Mouse (Mus musculus) forebrain, embryonic 10.5 days (tissue): ENCODE measurements around the gene Cyp2s1. TPM values are rescaled to one million over a fixed set of nuclear protein-coding genes. Genes with fewer than 3 reads are reported as not detected.

Experiments used
- DNase-seq: peaks from one replicate; pipeline ENCODE4 v3.0.0-alpha.2; 2017; ENCODE audit warnings: low spot score; ENCODE audit errors: extremely low spot score
- H3K27ac ChIP-seq: fragments of 300-500 bp; sonication (generic); 2 replicates; pipeline ENCODE4 v1.5.1; 2016; ENCODE audit warnings: mild to moderate bottlenecking
- H3K27me3 ChIP-seq: fragments of 300-500 bp; sonication (generic); 2 replicates; pipeline ENCODE4 v1.6.1; 2016; ENCODE audit warnings: mild to moderate bottlenecking; ENCODE audit not compliant: poor library complexity, severe bottlenecking
- H3K36me3 ChIP-seq: fragments of 300-500 bp; sonication (generic); replicated peaks from 2 replicates; pipeline ENCODE4 v1.6.1; 2016; ENCODE audit warnings: mild to moderate bottlenecking, moderate library complexity
- H3K4me1 ChIP-seq: fragments of 300-500 bp; sonication (generic); 2 replicates; pipeline ENCODE4 v1.6.1; 2016
- H3K4me3 ChIP-seq: fragments of 300-500 bp; sonication (generic); 2 replicates; pipeline ENCODE4 v1.5.1; 2016; ENCODE audit warnings: mild to moderate bottlenecking, moderate library complexity
- H3K9me3 ChIP-seq: fragments of 300-500 bp; sonication (generic); 2 replicates; pipeline ENCODE4 v1.6.1; 2016; ENCODE audit warnings: mild to moderate bottlenecking, moderate library complexity
- WGBS: fragments of 180-500 bp; shearing (Covaris S2); methylation state at CpG from one replicate; pipeline ENCODE4 v1.1.7; 2016; 5-methylcytosine and 5-hydroxymethylcytosine counted together
- polyA plus RNA-seq: library from polyadenylated mRNA; unstranded; fragments of >200 nt; fragmentation: Nextera tagmentation; extraction: Ambion mirVana; gene quantifications from 2 replicates; pipeline ENCODE4 v1.2.1, GENCODE M21; 2016

Gene Cyp2s1
- polyA plus RNA-seq, 1 experiment from 2014 or later, result 0.17 TPM

DNA sequence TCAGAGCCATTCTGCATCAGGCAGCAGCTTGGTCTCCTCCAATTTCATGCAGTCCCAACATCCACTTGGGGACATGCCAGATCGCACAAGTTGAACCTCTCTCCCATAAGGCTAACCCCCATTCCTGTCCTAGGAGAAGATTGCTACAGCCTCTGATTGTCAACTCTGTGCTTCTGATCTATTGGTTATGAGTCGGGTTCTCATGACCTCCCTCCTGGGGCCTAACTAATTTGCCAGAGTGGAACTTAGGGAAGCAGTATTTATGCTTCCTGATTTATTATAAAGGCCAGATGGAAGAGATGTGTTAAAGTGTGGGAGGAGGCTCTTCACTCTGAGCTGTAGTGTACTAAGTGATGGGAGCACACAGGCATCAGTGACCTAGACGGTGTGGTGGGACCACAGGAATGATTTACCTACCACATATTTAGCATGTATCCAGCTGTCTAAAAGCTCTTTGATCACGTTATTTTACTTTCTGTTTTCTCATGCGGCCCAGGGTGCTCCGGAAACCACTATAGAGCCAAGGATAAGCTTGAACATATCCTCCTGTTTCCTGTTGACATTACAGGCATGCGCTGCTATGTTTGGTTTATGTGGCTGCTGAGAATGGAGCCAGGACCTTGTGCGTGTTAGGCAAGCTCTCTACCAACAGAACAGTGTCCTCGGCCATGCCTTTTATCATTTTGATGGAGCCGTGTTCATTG, 18.6 kb upstream of the Cyp2s1 start:
- no peaks in the 10 kb centered on the region for H3K36me3 ChIP-seq
- no peak for DNase-seq
- H3K4me3 ChIP-seq, result no peak overlapping the region
- no peak overlapping the region for H3K27ac ChIP-seq
- no peaks in the 10 kb centered on the region for H3K4me1 ChIP-seq
- WGBS, result 89% methylated on average over 10 of the region's 10 CpGs
- H3K27me3 ChIP-seq, result no peaks in the 10 kb centered on the region
- no peaks in the 10 kb centered on the region for H3K9me3 ChIP-seq

GRCm38 (mm10) chr7:25831557-25832530, 15.1 kb upstream of the Cyp2s1 start:
- Histone ChIP-seq H3K27ac (no peak overlapping the region), H3K27me3 (no peaks in the 10 kb centered on the region), H3K4me3 (no peak overlapping the region), H3K4me1 (no peaks in the 10 kb centered on the region), H3K9me3 (no peaks in the 10 kb centered on the region), H3K36me3 (no peaks in the 10 kb centered on the region)
- no peak for DNase-seq
- WGBS, result 78% methylated on average over 10 of the region's 10 CpGs

DNA sequence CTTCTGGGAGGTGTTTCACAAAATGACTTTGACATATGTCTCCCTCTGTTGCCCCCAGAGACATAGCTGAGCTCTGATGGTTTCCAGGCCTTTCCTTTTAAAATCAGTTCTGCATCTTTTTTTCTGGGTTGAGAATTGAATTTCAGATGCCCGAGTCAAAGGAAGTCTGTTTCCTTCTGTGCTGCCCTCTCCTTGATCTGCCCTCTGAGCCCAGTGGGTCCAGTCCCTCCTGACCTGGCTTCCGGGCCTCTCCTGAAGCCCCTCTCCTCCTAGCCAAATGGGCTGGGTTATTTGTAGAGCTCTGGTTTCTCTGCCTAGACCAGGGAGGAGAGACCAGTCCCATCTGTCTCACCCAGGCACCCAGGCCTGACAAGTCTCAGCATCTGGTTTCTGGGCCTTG, 13.5 kb upstream of the Cyp2s1 start:
- WGBS, result 60% methylated on average over 2 of the region's 2 CpGs
- no peaks in the 10 kb centered on the region for H3K9me3 ChIP-seq
- no peak for DNase-seq
- H3K4me1 ChIP-seq, result no peaks in the 10 kb centered on the region
- H3K27me3 ChIP-seq, result no peaks in the 10 kb centered on the region
- no peak overlapping the region for H3K4me3 ChIP-seq
- H3K36me3 ChIP-seq, result no peaks in the 10 kb centered on the region
- H3K27ac ChIP-seq, result no peak overlapping the region

- Histone ChIP-seq H3K27ac (no peak overlapping the region), H3K4me1 (no peaks in the 10 kb centered on the region), H3K4me3 (no peak overlapping the region), H3K27me3 (no peaks in the 10 kb centered on the region), H3K9me3 (no peaks in the 10 kb centered on the region), H3K36me3 (no peaks in the 10 kb centered on the region)
- no peak for DNase-seq
- 75% methylated on average over 3 of the region's 3 CpGs for WGBS
These were observed 10.5 kb upstream of the Cyp2s1 start for GRCm38 (mm10) chr7:25827199-25827598.

DNA sequence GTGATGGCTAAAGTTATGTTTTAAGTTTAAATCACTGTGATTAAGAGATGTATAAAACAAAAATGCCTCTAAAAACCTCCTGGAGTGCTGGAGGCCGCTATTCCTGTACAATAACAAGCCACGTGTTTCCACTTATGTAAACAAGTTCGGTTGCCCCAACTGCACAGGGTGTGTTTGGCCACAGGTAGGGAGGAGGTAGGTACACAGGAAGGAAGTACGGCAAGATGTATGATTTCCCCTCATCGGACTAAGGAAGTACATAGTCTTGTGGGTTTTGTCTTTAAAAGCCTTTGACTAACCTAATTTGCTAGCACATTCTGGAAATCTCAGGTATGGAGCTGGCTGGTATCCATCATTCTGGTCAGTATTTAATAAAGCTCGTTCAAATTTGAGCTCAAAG, 9.3 kb upstream of the Cyp2s1 start:
- Histone ChIP-seq H3K36me3 (no peaks in the 10 kb centered on the region), H3K4me3 (no peak overlapping the region), H3K9me3 (no peaks in the 10 kb centered on the region), H3K27ac (no peak overlapping the region), H3K27me3 (no peaks in the 10 kb centered on the region), H3K4me1 (no peaks in the 10 kb centered on the region)
- no peak for DNase-seq
- whole genome bisulfite sequencing, result 87% methylated on average over 6 of the region's 6 CpGs

DNA sequence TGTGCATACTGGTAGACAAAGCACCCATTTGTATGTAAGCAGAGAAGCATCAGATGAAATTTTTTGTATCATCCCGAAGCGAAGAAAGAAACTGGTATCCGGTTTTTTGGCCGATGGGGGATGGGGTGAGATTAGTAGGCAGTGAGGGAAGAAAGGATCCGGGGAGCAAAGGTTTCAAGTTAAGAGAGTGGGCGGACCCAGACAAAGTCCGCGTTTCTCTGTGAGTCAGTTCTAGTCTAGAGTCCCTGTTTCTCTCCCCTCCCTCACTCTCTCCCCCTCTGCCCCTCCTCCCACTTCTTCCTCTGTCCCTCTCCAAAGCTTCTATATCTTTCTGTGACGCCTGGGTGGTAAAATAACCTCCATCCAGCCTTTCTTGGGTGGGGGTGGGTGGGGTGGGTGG, 8.3 kb upstream of the Cyp2s1 start:
- no peaks in the 10 kb centered on the region for H3K36me3 ChIP-seq
- no peaks in the 10 kb centered on the region for H3K4me1 ChIP-seq
- DNase-seq, result no peak
- no peak overlapping the region for H3K27ac ChIP-seq
- H3K27me3 ChIP-seq, result no peaks in the 10 kb centered on the region
- H3K4me3 ChIP-seq, result no peak overlapping the region
- H3K9me3 ChIP-seq, result no peaks in the 10 kb centered on the region
- 47% methylated on average over 9 of the region's 9 CpGs for WGBS

DNA sequence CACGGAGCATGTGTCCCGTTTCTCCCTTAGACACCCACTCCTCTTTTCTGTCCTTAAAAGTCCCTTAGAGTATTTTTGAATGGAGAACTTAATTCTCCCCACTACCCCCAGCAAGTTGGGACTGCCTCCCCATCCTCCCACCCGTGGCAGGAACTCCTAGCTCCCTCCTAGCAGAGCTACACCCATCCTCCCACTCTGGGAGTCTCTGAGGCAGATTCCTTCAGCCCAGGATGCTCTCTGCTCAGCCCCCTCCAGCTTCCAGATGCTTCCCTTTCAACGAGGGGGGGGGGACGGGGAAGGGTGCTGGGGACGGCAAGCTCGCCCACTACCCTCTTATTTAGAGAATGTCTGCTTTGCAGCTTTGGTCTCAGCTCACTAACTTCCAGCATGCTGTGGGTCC, 1.1 kb downstream of the Cyp2s1 start:
- Histone ChIP-seq H3K27ac (no peak overlapping the region), H3K27me3 (peaks cover 44% of the 10 kb centered on the region), H3K36me3 (no peaks in the 10 kb centered on the region), H3K9me3 (no peaks in the 10 kb centered on the region), H3K4me3 (peak overlapping the region; percentile 60), H3K4me1 (peaks cover 14% of the 10 kb centered on the region)
- DNase-seq, result no peak
- 21% methylated on average over 7 of the region's 7 CpGs for WGBS

GRCm38 (mm10) chr7:25814711-25815110, 2.0 kb downstream of the Cyp2s1 start:
- H3K4me3 ChIP-seq, result no peak overlapping the region
- peaks cover 14% of the 10 kb centered on the region for H3K4me1 ChIP-seq
- H3K9me3 ChIP-seq, result no peaks in the 10 kb centered on the region
- peaks cover 44% of the 10 kb centered on the region for H3K27me3 ChIP-seq
- no peak for DNase-seq
- H3K27ac ChIP-seq, result no peak overlapping the region
- H3K36me3 ChIP-seq, result no peaks in the 10 kb centered on the region
- 85% methylated on average over 9 of the region's 9 CpGs for WGBS

- peaks cover 14% of the 10 kb centered on the region for H3K4me1 ChIP-seq
- no peak for DNase-seq
- H3K36me3 ChIP-seq, result no peaks in the 10 kb centered on the region
- no peak overlapping the region for H3K4me3 ChIP-seq
- WGBS, result 69% methylated on average over 1 of the region's 1 CpGs
- no peaks in the 10 kb centered on the region for H3K9me3 ChIP-seq
- H3K27ac ChIP-seq, result no peak overlapping the region
- H3K27me3 ChIP-seq, result peaks cover 35% of the 10 kb centered on the region
These were observed 4.5 kb downstream of the Cyp2s1 start for GRCm38 (mm10) chr7:25812195-25812594.

GRCm38 (mm10) chr7:25811716-25812115, 5.0 kb downstream of the Cyp2s1 start:
- Histone ChIP-seq H3K27me3 (peaks cover 31% of the 10 kb centered on the region), H3K27ac (no peak overlapping the region), H3K9me3 (no peaks in the 10 kb centered on the region), H3K36me3 (no peaks in the 10 kb centered on the region), H3K4me1 (peaks cover 13% of the 10 kb centered on the region), H3K4me3 (no peak overlapping the region)
- WGBS, result 72% methylated on average over 2 of the region's 2 CpGs
- DNase-seq, result no peak

DNA sequence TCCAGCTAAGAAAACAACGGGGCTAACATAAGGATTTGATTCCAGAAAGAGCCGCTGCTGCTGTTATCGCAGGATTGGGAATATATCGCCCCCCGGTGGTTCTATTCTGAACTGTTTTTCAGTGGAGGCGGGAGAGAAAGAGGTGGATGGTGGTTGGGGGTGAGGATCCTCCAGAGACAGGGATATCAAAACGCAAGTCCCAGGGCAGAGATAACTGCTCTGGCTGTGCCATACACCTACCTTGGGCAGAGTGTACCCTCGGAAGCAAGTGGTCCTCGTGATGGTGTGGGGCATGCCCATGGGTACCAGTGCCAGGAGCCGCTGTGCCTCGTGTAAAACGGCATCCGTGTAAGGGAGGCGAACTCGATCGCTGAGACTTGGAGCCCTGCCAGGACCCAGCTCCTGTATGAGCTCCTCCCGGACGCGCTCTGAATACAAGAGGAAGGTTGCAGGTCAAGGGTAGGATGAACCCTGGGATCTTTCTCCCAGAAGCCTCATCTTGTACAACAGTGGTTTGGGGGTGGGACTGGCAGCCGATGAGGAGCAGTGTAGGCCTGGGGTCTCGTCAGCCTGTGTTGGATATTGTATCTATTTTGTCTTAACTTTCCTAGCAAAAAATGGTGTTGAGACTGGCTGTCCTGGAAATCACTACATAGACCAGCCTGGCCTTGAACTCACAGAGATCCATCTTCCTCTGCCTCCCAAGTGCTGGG, 10.9 kb downstream of the Cyp2s1 start:
- Histone ChIP-seq H3K4me1 (peaks cover 15% of the 10 kb centered on the region), H3K4me3 (peak overlapping the region; percentile 32), H3K9me3 (no peaks in the 10 kb centered on the region), H3K27ac (peak overlapping the region; percentile 45), H3K36me3 (no peaks in the 10 kb centered on the region), H3K27me3 (no peaks in the 10 kb centered on the region)
- DNase-seq, result peak; percentile 64
- WGBS, result 37% methylated on average over 21 of the region's 21 CpGs

- peaks cover 15% of the 10 kb centered on the region for H3K4me1 ChIP-seq
- H3K27ac ChIP-seq, result no peak overlapping the region
- H3K9me3 ChIP-seq, result no peaks in the 10 kb centered on the region
- DNase-seq, result no peak
- no peaks in the 10 kb centered on the region for H3K36me3 ChIP-seq
- no peak overlapping the region for H3K4me3 ChIP-seq
- no peaks in the 10 kb centered on the region for H3K27me3 ChIP-seq
- WGBS, result 85% methylated on average over 4 of the region's 4 CpGs
These were observed 11.9 kb downstream of the Cyp2s1 start for GRCm38 (mm10) chr7:25804792-25805191.
